Mouse (Mus musculus) right cerebral cortex, postnatal 10 days (tissue): ENCODE measurements around the gene Zfp462.

ENCODE experiments used
- DNase-seq, 2 experiments: peaks; one replicate each; pipeline ENCODE4 v3.0.0; 2021; ENCODE audit warnings: low spot score in 2 of 2

Zfp462 gene

GRCm38 (mm10) chr4:55047266-55047665 is 102.4 kb downstream of the Zfp462 start:
- DNase-seq = no peak

- DNase-seq = peak; percentile 59 to 62
Observed at GRCm38 (mm10) chr4:55049938-55050610, 105.2 kb downstream of the Zfp462 start.

- DNase-seq = no peak
Observed at GRCm38 (mm10) chr4:55051345-55051744, 106.5 kb downstream of the Zfp462 start.

- DNase-seq = peak; percentile 51 to 52
Observed at GRCm38 (mm10) chr4:55052686-55053085, 107.8 kb downstream of the Zfp462 start.

GRCm38 (mm10) chr4:55057666-55058455 is 113.0 kb downstream of the Zfp462 start:
- peak in 1 of 2 experiments; percentile 18 for DNase-seq

- peak; percentile 38 to 57 for DNase-seq
Observed at GRCm38 (mm10) chr4:55058901-55059300, 114.1 kb downstream of the Zfp462 start.

- peak in 1 of 2 experiments; percentile 9 for DNase-seq
Observed at GRCm38 (mm10) chr4:55066341-55067170, 121.7 kb downstream of the Zfp462 start.

GRCm38 (mm10) chr4:55071535-55071934 is 126.7 kb downstream of the Zfp462 start:
- DNase-seq = no peak

- peak; percentile 77 to 85 for DNase-seq
Observed at GRCm38 (mm10) chr4:55077133-55077889, 132.5 kb downstream of the Zfp462 start.

- no peak for DNase-seq
Observed at GRCm38 (mm10) chr4:55077902-55078716, 133.3 kb downstream of the Zfp462 start.

GRCm38 (mm10) chr4:55079056-55079455 is 134.2 kb downstream of the Zfp462 start:
- no peak for DNase-seq

GRCm38 (mm10) chr4:55084080-55084688 is 139.3 kb downstream of the Zfp462 start:
- no peak for DNase-seq

- DNase-seq = no peak
Observed at GRCm38 (mm10) chr4:55088153-55088552, 143.3 kb downstream of the Zfp462 start.

GRCm38 (mm10) chr4:55088922-55089321 is 144.1 kb downstream of the Zfp462 start:
- no peak for DNase-seq

- DNase-seq = no peak
Observed at GRCm38 (mm10) chr4:55097157-55097556, 152.3 kb downstream of the Zfp462 start.

- no peak for DNase-seq
Observed at GRCm38 (mm10) chr4:55098366-55098765, 153.5 kb downstream of the Zfp462 start.

- no peak for DNase-seq
Observed at GRCm38 (mm10) chr4:55100851-55101250, 156.0 kb downstream of the Zfp462 start.

GRCm38 (mm10) chr4:55101601-55102000 is 156.8 kb downstream of the Zfp462 start:
- no peak for DNase-seq

GRCm38 (mm10) chr4:55102382-55102781 is 157.5 kb downstream of the Zfp462 start:
- DNase-seq = no peak

- no peak for DNase-seq
Observed at GRCm38 (mm10) chr4:55103575-55103974, 158.7 kb downstream of the Zfp462 start.
